ENCODE assay signal across 9 mouse cellular contexts in the genomic region with DNA sequence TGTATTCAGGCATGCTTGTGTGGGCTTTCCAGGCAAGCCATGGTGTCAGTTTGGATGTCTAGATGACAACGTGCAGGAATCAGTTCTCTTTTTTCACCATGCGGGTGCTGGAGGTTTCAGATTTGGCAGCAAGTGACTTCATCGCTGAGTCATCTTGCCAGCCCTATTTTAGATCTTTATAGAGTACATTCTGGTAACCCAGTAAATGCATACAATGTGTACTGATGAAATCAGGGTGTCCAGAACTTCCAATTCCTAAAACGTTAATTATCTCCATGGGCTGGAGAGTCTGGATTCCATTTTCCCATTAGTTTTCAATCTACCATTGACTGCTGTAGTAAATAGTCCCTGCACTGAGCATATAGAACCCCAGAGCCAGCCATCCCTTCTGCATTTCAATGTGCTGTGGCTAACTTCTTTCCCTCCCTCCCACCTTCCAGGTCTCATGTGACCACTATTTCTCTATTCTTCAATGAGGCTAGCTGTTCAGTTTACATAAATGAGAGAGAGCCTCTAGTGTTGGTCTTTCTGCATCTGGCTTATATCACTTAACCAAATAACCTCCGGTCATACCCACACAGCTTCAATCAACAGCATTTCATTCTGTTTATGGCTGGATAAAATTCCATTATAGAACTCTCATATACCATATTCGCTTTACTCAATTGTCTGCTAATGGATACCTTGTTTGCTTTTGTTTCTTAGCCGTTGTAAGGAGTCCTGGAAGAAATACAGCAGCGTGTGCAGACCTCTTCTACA.
DNase-seq lines count a peak whose midpoint lies in the region; ATAC-seq and TF ChIP-seq lines count a peak whose summit lies in the region.
"Had no signal": no experiment of that assay in that cellular context is flagged by ENCODE, and none has a peak within 500 bp of the region (broad histone marks: within the 10 kb centered on the region; RNA-seq: fewer than 3 reads in every experiment).

No protein-coding gene starts in this region.

- H3K4me3 ChIP-seq in cerebellum, adult 2 months (replicated peaks; ENCODE audit: insufficient read depth, low read depth, low read length): no peak overlapping the region
- H3K4me3 ChIP-seq in limb, embryonic 12.5 days (replicated peaks): no peak overlapping the region
- H3K4me3 ChIP-seq in limb, embryonic 10.5 days: no peak overlapping the region
- no peak overlapping the region for H3K4me3 ChIP-seq in embryonic facial prominence, embryonic 14.5 days (ENCODE audit: low read depth, low read length)
- H3K4me3 ChIP-seq in forebrain, embryonic 12.5 days (replicated peaks): no peak overlapping the region
- H3K4me3 ChIP-seq: megakaryocyte, embryonic 14.5 days had no signal

- WGBS in cerebellum, adult 2 months: 58% methylated on average over 8 of the region's 8 CpGs
- 57% methylated on average over 8 of the region's 8 CpGs for WGBS in limb, embryonic 12.5 days
- WGBS in limb, embryonic 10.5 days: 78% methylated on average over 8 of the region's 8 CpGs
- WGBS in embryonic facial prominence, embryonic 14.5 days: 28% methylated on average over 8 of the region's 8 CpGs
- WGBS in forebrain, embryonic 12.5 days: 69% methylated on average over 8 of the region's 8 CpGs

- peak; percentile 28 to 65 for DNase-seq in cerebellum, adult 2 months
- no peak for DNase-seq in cerebellum, postnatal 4 days (ENCODE audit: low spot score in 2 of 2)
- no peak for DNase-seq in limb, embryonic 10.5 days (ENCODE audit: low spot score)
- peak; percentile 78 for DNase-seq in embryonic facial prominence, embryonic 14.5 days (ENCODE audit: low spot score)
- DNase-seq in urinary bladder, adult 2 months (ENCODE audit: low spot score): no peak

- no peak for ATAC-seq in limb, embryonic 12.5 days (ENCODE audit: insufficient number of reproducible peaks, insufficient read depth, low FRiP score, low TSS enrichment, low read depth)
- peak; percentile 64 for ATAC-seq in embryonic facial prominence, embryonic 14.5 days (ENCODE audit: low read depth)
- peak; percentile 69 for ATAC-seq in megakaryocyte progenitor cell, adult 5-6 weeks (replicated peaks; ENCODE audit: poor library complexity)
- ATAC-seq in forebrain, embryonic 12.5 days (ENCODE audit: low FRiP score): no peak

- H3K36me3 ChIP-seq in limb, embryonic 12.5 days: no peaks in the 10 kb centered on the region
- H3K36me3 ChIP-seq in limb, embryonic 10.5 days: no peaks in the 10 kb centered on the region
- no peaks in the 10 kb centered on the region for H3K36me3 ChIP-seq in embryonic facial prominence, embryonic 14.5 days (ENCODE audit: control insufficient read depth, insufficient read depth, low read length)
- no peaks in the 10 kb centered on the region for H3K36me3 ChIP-seq in forebrain, embryonic 12.5 days (replicated peaks)

- no peaks in the 10 kb centered on the region for H3K9me3 ChIP-seq in limb, embryonic 12.5 days
- H3K9me3 ChIP-seq in limb, embryonic 10.5 days (replicated peaks): no peaks in the 10 kb centered on the region
- no peaks in the 10 kb centered on the region for H3K9me3 ChIP-seq in embryonic facial prominence, embryonic 14.5 days (ENCODE audit: control insufficient read depth, low read length)
- no peaks in the 10 kb centered on the region for H3K9me3 ChIP-seq in forebrain, embryonic 12.5 days

- peaks cover 5% of the 10 kb centered on the region; the same call in 1 of the 2 replicates for H3K4me1 ChIP-seq in cerebellum, adult 2 months (ENCODE audit: control insufficient read depth, insufficient read depth, low read length)
- H3K4me1 ChIP-seq in limb, embryonic 12.5 days (replicated peaks): peaks cover 39% of the 10 kb centered on the region
- H3K4me1 ChIP-seq in limb, embryonic 10.5 days: peaks cover 25% of the 10 kb centered on the region
- H3K4me1 ChIP-seq in embryonic facial prominence, embryonic 14.5 days (ENCODE audit: control insufficient read depth, insufficient read depth, low read length): peaks cover 29% of the 10 kb centered on the region
- peaks cover 16% of the 10 kb centered on the region for H3K4me1 ChIP-seq in forebrain, embryonic 12.5 days
- H3K4me1 ChIP-seq: megakaryocyte, embryonic 14.5 days had no signal

- TF ChIP-seq POLR2A in cerebellum, adult 2 months (IDR thresholded peaks at IDR 0.05; ENCODE audit: borderline replicate concordance, insufficient read depth, low read length): no peak

- no peak overlapping the region for H3K9ac ChIP-seq in limb, embryonic 12.5 days (replicated peaks)
- no peak overlapping the region for H3K9ac ChIP-seq in embryonic facial prominence, embryonic 14.5 days (ENCODE audit: low read depth, low read length)
- H3K9ac ChIP-seq in forebrain, embryonic 12.5 days: no peak overlapping the region

- H3K27ac ChIP-seq in cerebellum, adult 2 months (ENCODE audit: insufficient read depth, low read length): no peak overlapping the region
- H3K27ac ChIP-seq in limb, embryonic 12.5 days: peak overlapping the region; percentile 45; the same call in 1 of the 2 replicates
- H3K27ac ChIP-seq in limb, embryonic 10.5 days: no peak overlapping the region
- peak overlapping the region; percentile 64 for H3K27ac ChIP-seq in embryonic facial prominence, embryonic 14.5 days (replicated peaks; ENCODE audit: low read depth, low read length)
- H3K27ac ChIP-seq in forebrain, embryonic 12.5 days: no peak overlapping the region

- no peak overlapping the region for H3K4me2 ChIP-seq in limb, embryonic 12.5 days
- H3K4me2 ChIP-seq in embryonic facial prominence, embryonic 14.5 days (ENCODE audit: low read depth, low read length): no peak overlapping the region
- no peak overlapping the region for H3K4me2 ChIP-seq in forebrain, embryonic 12.5 days

- TF ChIP-seq CTCF in cerebellum, adult 2 months (IDR thresholded peaks at IDR 0.05; ENCODE audit: borderline replicate concordance, insufficient read depth, low read depth, low read length): no peak

- no peaks in the 10 kb centered on the region for H3K27me3 ChIP-seq in cerebellum, adult 2 months (ENCODE audit: control insufficient read depth, insufficient read depth, low read length)
- no peaks in the 10 kb centered on the region for H3K27me3 ChIP-seq in limb, embryonic 12.5 days
- H3K27me3 ChIP-seq in limb, embryonic 10.5 days (ENCODE audit: low read depth, poor library complexity, severe bottlenecking): no peaks in the 10 kb centered on the region
- H3K27me3 ChIP-seq in embryonic facial prominence, embryonic 14.5 days (replicated peaks; ENCODE audit: control insufficient read depth, insufficient read depth, low read length): no peaks in the 10 kb centered on the region
- no peaks in the 10 kb centered on the region for H3K27me3 ChIP-seq in forebrain, embryonic 12.5 days
- H3K27me3 ChIP-seq: megakaryocyte, embryonic 14.5 days had no signal

Comparison
In these comparisons a context has a peak if more than half of its experiments do, and no peak if none do; other contexts are left out.
1. DNase-seq: peak in cerebellum, adult 2 months (2 of 2) and embryonic facial prominence, embryonic 14.5 days (single experiment); none in cerebellum, postnatal 4 days (0 of 2), limb, embryonic 10.5 days (single experiment) and urinary bladder, adult 2 months (single experiment).
2. H3K27ac ChIP-seq: peak in limb, embryonic 12.5 days (single experiment) and embryonic facial prominence, embryonic 14.5 days (single experiment); none in cerebellum, adult 2 months (single experiment), limb, embryonic 10.5 days (single experiment) and forebrain, embryonic 12.5 days (single experiment).
3. ATAC-seq: peak in embryonic facial prominence, embryonic 14.5 days (single experiment) and megakaryocyte progenitor cell, adult 5-6 weeks (single experiment); none in limb, embryonic 12.5 days (single experiment) and forebrain, embryonic 12.5 days (single experiment).